In genomic region chr4:22380646-22381045, GRCm38 (mm10) we compare ENCODE assay signal across 24 mouse cellular contexts. TPM values are rescaled to one million over a fixed set of nuclear protein-coding genes. Genes with fewer than 3 reads are reported as not detected.
DNase-seq lines count a peak whose midpoint lies in the region.
"Had no signal": no experiment of that assay in that cellular context is flagged by ENCODE, and none has a peak within 500 bp of the region (broad histone marks: within the 10 kb centered on the region; RNA-seq: fewer than 3 reads in every experiment).

No protein-coding gene starts in this region.

- peak overlapping the region; percentile 21 for H3K27ac ChIP-seq in macrophage
- H3K27ac ChIP-seq: heart, embryonic 13.5 days; limb, embryonic 10.5 days; limb, embryonic 15.5 days; liver, embryonic 15.5 days; lung, embryonic 15.5 days; midbrain, embryonic 15.5 days; stomach, postnatal 0 days had no signal

- peaks cover 10% of the 10 kb centered on the region; the same call in 1 of the 2 replicates for H3K36me3 ChIP-seq in macrophage (ENCODE audit: inconsistent target)
- H3K36me3 ChIP-seq: liver, embryonic 15.5 days; lung, embryonic 15.5 days; midbrain, embryonic 15.5 days had no signal

- H3K79me2 ChIP-seq in macrophage (ENCODE audit: inconsistent target): no peaks in the 10 kb centered on the region

- no peak overlapping the region for H3K4me3 ChIP-seq in macrophage (ENCODE audit: inconsistent target)
- H3K4me3 ChIP-seq: erythroblast, embryonic 14.5 days; heart, embryonic 13.5 days; limb, embryonic 10.5 days; limb, embryonic 15.5 days; liver, embryonic 15.5 days; lung, embryonic 15.5 days; midbrain, embryonic 15.5 days had no signal

- 43% methylated on average over 6 of the region's 6 CpGs for WGBS in macrophage (ENCODE audit: missing documents)

- peak; percentile 40 for DNase-seq in adrenal gland, postnatal 10 days
- no peak for DNase-seq in adrenal gland, adult 8-10 months
- peak; percentile 9 to 11 for DNase-seq in heart, adult 9 months (ENCODE audit: low spot score in 2 of 2)
- no peak for DNase-seq in heart, postnatal 4 days
- DNase-seq in adipocyte (ENCODE audit: low spot score): peak; percentile 34
- no peak for DNase-seq in thymus, postnatal 25 days
- DNase-seq: cerebellum, adult 11-12 months; cerebellum, postnatal 10 days; heart, postnatal 10 days; kidney, adult 18-20 months; kidney, postnatal 14 days; layer of hippocampus, adult 9-11 months; right cerebral cortex, adult 18-20 months; thymus, adult 18-20 months; thymus, postnatal 36 days had no signal

RNA-seq across cellular contexts. Expression of gene Fbxl4, which starts 23.3 kb away (rescaled TPM):
- 10 to 100 TPM; 19.3 to 22.4 TPM for total RNA-seq in adrenal gland, postnatal 10 days (2021)
- 10 to 100 TPM; 22.2 to 24.4 (median 24.0) TPM for total RNA-seq in adrenal gland, adult 8-10 months (2022)
- 10 to 100 TPM; 14.8 to 15.6 TPM for total RNA-seq in heart, postnatal 4 days (2021)
- total RNA-seq in macrophage (2018; cell fraction: chromatin; rRNA removed): 10 to 100 TPM in 23 of 26 experiments, 1 to 10 TPM in 3; 4.4 to 33.5 (median 26.9) TPM
- total RNA-seq in macrophage (2018; cell fraction: cytosol; rRNA removed): 10 to 100 TPM in 18 of 26 experiments, 1 to 10 TPM in 8; 4.9 to 13.6 (median 11.0) TPM
- 10 to 100 TPM in 24 of 26 experiments, 1 to 10 TPM in 2; 7.8 to 34.3 (median 26.1) TPM for total RNA-seq in macrophage (2018; cell fraction: nucleus; rRNA removed)
- polyA plus RNA-seq in macrophage (2018): 7.4 to 14.2 TPM (median 10.8 TPM) in 3 replicates

Comparison
In these comparisons a context has a peak if more than half of its experiments do, and no peak if none do; other contexts are left out.
1. DNase-seq: peak in adrenal gland, postnatal 10 days (single experiment), heart, adult 9 months (2 of 2) and adipocyte (single experiment); none in adrenal gland, adult 8-10 months (single experiment), heart, postnatal 4 days (single experiment) and thymus, postnatal 25 days (single experiment).